Mouse (Mus musculus) midbrain, embryonic 10.5 days (tissue): ENCODE data around the gene Olfr685. TPM values are rescaled to one million over a fixed set of nuclear protein-coding genes. Genes with fewer than 3 reads are reported as not detected.

Source experiments
- DNase-seq: peaks from one replicate; pipeline ENCODE4 v3.0.0-alpha.2; 2017; ENCODE audit warnings: low spot score
- H3K27ac ChIP-seq: fragments of 300-500 bp; sonication (generic); replicated peaks from 2 replicates; pipeline ENCODE4 v1.5.1; 2016; ENCODE audit warnings: mild to moderate bottlenecking
- H3K27me3 ChIP-seq: fragments of 300-500 bp; sonication (generic); 2 replicates; pipeline ENCODE4 v1.6.1; 2016; ENCODE audit warnings: low read depth, mild to moderate bottlenecking; ENCODE audit not compliant: poor library complexity, severe bottlenecking
- H3K36me3 ChIP-seq: fragments of 300-500 bp; sonication (generic); 2 replicates; pipeline ENCODE4 v1.6.1; 2016; ENCODE audit warnings: mild to moderate bottlenecking, moderate library complexity
- H3K4me1 ChIP-seq: fragments of 300-500 bp; sonication (generic); 2 replicates; pipeline ENCODE4 v1.6.1; 2016
- H3K4me3 ChIP-seq: fragments of 300-500 bp; sonication (generic); 2 replicates; pipeline ENCODE4 v1.5.1; 2016; ENCODE audit warnings: mild to moderate bottlenecking, moderate library complexity
- H3K9me3 ChIP-seq: fragments of 300-500 bp; sonication (generic); replicated peaks from 2 replicates; pipeline ENCODE4 v1.6.1; 2016; ENCODE audit warnings: mild to moderate bottlenecking
- WGBS: fragments of 180-500 bp; shearing (Covaris S2); methylation state at CpG from one replicate; pipeline ENCODE4 v1.1.7; 2016; 5-methylcytosine and 5-hydroxymethylcytosine counted together
- polyA plus RNA-seq: library from polyadenylated mRNA; unstranded; fragments of >200 nt; fragmentation: Nextera tagmentation; extraction: Ambion mirVana; gene quantifications from 2 replicates; pipeline ENCODE4 v1.2.1, GENCODE M21; 2016

Olfr685 gene
- polyA plus RNA-seq, result not detected in 2 replicates

DNA sequence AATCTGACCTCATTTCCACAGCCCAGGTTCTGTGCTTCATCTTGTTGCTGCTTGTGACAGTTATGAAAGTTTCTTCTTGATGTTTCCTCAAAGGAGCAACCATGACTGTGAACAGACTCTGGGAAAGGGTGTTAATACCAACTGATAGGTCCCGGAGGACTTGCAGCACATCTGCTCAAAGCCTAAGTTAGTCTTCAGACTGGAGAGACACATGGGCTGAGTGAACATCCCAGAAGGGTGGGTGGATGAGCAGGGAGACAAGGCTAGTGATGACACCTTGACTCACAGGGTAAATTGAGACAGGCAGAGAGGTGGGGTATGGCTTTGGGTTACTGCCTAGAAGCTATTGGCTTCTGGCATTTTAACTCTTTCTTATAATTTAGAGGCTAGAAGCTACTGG is at the start of gene Olfr685:
Olfr685 (minus strand) TSS at position 101 of the 400 bp plus-strand sequence.
- 95% methylated on average over 1 of the region's 1 CpGs for WGBS
- Histone ChIP-seq H3K27me3 (no peaks in the 10 kb centered on the region), H3K36me3 (no peaks in the 10 kb centered on the region), H3K4me1 (no peaks in the 10 kb centered on the region), H3K4me3 (no peak within 1 kb of the TSS), H3K9me3 (no peaks in the 10 kb centered on the region), H3K27ac (no peak within 1 kb of the TSS)
- no peak for DNase-seq

DNA sequence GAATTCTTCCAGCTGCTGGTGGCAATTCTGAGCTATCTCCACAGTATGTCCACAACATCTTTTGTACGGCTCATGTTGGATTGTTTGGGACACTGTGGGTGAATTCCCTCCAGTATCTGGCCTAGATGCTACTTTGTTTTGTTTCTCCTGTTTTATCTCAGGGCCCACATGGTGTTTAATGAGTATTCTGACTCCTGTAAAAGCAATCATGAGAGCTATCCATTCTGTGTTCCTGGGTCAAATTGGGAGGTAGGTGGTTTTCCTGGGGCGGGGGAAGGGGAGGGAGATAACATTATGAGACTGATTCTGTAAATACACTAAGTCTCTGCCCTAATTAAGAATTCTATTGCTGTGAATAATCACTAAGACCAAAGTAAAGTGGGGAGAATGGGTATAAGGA is 43.6 kb upstream of the Olfr685 start:
- Histone ChIP-seq H3K27me3 (no peaks in the 10 kb centered on the region), H3K9me3 (no peaks in the 10 kb centered on the region), H3K27ac (no peak overlapping the region), H3K4me1 (no peaks in the 10 kb centered on the region), H3K4me3 (no peak overlapping the region), H3K36me3 (no peaks in the 10 kb centered on the region)
- 92% methylated on average over 2 of the region's 2 CpGs for WGBS
- no peak for DNase-seq

- Histone ChIP-seq H3K9me3 (no peaks in the 10 kb centered on the region), H3K27ac (no peak overlapping the region), H3K4me1 (no peaks in the 10 kb centered on the region), H3K4me3 (no peak overlapping the region), H3K27me3 (no peaks in the 10 kb centered on the region), H3K36me3 (no peaks in the 10 kb centered on the region)
- DNase-seq, result no peak
- 88% methylated on average over 1 of the region's 1 CpGs for WGBS
Measured at GRCm38 (mm10) chr7:105228138-105228537, 42.3 kb upstream of the Olfr685 start.

DNA sequence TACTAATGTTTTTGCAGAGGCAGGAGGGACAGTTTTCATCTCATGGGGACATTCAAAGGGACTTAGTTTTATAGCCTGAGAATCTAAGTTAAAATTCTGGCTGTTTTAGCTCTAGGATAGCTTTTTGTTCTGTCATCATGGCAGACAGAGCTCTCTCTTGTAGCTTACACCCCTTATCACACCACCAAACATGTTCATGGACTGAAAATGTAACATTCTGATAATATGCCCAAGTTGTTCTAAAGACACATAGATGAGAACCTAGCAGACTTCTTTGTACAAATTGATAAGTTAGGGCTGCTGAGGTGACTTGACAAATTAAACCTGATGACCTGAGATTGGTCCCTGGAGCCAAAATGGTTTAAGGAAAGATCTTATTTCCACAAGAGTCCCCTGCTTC is 40.9 kb upstream of the Olfr685 start:
- DNase-seq, result no peak
- H3K4me1 ChIP-seq, result no peaks in the 10 kb centered on the region
- H3K4me3 ChIP-seq, result no peak overlapping the region
- H3K27ac ChIP-seq, result no peak overlapping the region
- no peaks in the 10 kb centered on the region for H3K9me3 ChIP-seq
- no peaks in the 10 kb centered on the region for H3K36me3 ChIP-seq
- no peaks in the 10 kb centered on the region for H3K27me3 ChIP-seq

DNA sequence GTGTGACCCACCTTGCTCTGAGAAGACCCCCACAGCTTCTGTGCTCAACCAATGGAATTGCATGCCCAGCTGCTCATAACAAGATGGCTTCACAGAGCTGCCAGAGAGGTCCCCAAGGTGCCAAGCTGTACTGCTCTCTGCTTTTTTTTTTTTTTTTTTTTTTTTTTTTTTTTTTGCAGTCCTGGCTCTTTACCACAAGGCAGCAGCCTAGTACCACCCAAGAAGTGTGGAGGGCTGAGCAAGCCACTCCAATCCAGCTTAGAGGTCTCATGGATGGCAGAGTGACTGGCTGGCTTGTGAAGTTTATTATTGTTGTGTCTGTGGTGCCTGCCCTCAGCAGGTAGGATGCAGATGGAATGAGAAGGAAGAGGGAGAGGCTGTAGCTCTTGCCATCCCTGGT is 40.3 kb upstream of the Olfr685 start:
- no peak for DNase-seq
- Histone ChIP-seq H3K27me3 (no peaks in the 10 kb centered on the region), H3K4me1 (no peaks in the 10 kb centered on the region), H3K9me3 (no peaks in the 10 kb centered on the region), H3K4me3 (no peak overlapping the region), H3K27ac (no peak overlapping the region), H3K36me3 (no peaks in the 10 kb centered on the region)

DNA sequence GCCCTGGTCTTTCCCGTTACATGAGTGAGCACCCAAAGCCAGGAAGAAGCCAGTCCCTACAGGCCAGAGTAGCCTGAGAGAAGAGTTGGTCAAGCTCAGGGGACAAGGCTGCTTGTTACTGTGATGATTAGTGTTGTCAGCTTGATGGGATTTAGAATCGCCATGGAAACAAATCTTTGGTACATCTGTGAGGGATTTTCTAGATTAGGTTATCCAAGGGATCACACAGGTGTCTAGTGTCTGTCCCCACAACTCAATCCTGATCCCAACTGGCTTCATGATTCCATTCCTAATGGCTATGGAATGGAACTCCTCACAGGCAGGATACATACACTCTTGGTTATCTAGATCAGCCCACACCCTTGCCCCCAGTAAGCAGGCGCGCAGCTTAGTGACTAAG is 32.5 kb upstream of the Olfr685 start:
- Histone ChIP-seq H3K27me3 (no peaks in the 10 kb centered on the region), H3K4me3 (no peak overlapping the region), H3K27ac (no peak overlapping the region), H3K4me1 (0 out of 2 replicates have a peak, but pooled peaks cover 3% of the 10 kb centered on the region), H3K36me3 (no peaks in the 10 kb centered on the region), H3K9me3 (no peaks in the 10 kb centered on the region)
- no peak for DNase-seq
- 65% methylated on average over 4 of the region's 4 CpGs for WGBS

GRCm38 (mm10) chr7:105214761-105215160 is 28.9 kb upstream of the Olfr685 start:
- H3K27ac ChIP-seq, result no peak overlapping the region
- no peaks in the 10 kb centered on the region for H3K9me3 ChIP-seq
- H3K4me3 ChIP-seq, result no peak overlapping the region
- H3K36me3 ChIP-seq, result no peaks in the 10 kb centered on the region
- WGBS, result 78% methylated on average over 1 of the region's 1 CpGs
- 0 out of 2 replicates have a peak, but pooled peaks cover 3% of the 10 kb centered on the region for H3K4me1 ChIP-seq
- no peak for DNase-seq
- H3K27me3 ChIP-seq, result no peaks in the 10 kb centered on the region

GRCm38 (mm10) chr7:105207385-105207784 is 21.6 kb upstream of the Olfr685 start, which contains the start of gene Olfr686:
Gene Olfr686, minus strand, starts transcription at chr7:105207485.
- DNase-seq, result no peak
- H3K4me3 ChIP-seq, result no peak within 1 kb of the TSS
- H3K36me3 ChIP-seq, result no peaks in the 10 kb centered on the region
- H3K27ac ChIP-seq, result no peak within 1 kb of the TSS
- H3K4me1 ChIP-seq, result no peaks in the 10 kb centered on the region
- no peaks in the 10 kb centered on the region for H3K27me3 ChIP-seq
- no peaks in the 10 kb centered on the region for H3K9me3 ChIP-seq

- H3K4me1 ChIP-seq, result no peaks in the 10 kb centered on the region
- no peaks in the 10 kb centered on the region for H3K36me3 ChIP-seq
- no peaks in the 10 kb centered on the region for H3K9me3 ChIP-seq
- DNase-seq, result no peak
- H3K27ac ChIP-seq, result no peak overlapping the region
- 59% methylated on average over 4 of the region's 4 CpGs for WGBS
- H3K4me3 ChIP-seq, result no peak overlapping the region
- H3K27me3 ChIP-seq, result no peaks in the 10 kb centered on the region
Measured at GRCm38 (mm10) chr7:105170773-105171172, 15.0 kb downstream of the Olfr685 start.

GRCm38 (mm10) chr7:105163553-105163952 is 22.3 kb downstream of the Olfr685 start, which contains the start of gene Olfr684:
Gene Olfr684, minus strand, starts transcription at chr7:105163653.
- no peaks in the 10 kb centered on the region for H3K4me1 ChIP-seq
- DNase-seq, result no peak
- no peaks in the 10 kb centered on the region for H3K27me3 ChIP-seq
- WGBS, result 86% methylated on average over 1 of the region's 1 CpGs
- H3K27ac ChIP-seq, result no peak within 1 kb of the TSS
- H3K36me3 ChIP-seq, result no peaks in the 10 kb centered on the region
- H3K4me3 ChIP-seq, result no peak within 1 kb of the TSS
- no peaks in the 10 kb centered on the region for H3K9me3 ChIP-seq

DNA sequence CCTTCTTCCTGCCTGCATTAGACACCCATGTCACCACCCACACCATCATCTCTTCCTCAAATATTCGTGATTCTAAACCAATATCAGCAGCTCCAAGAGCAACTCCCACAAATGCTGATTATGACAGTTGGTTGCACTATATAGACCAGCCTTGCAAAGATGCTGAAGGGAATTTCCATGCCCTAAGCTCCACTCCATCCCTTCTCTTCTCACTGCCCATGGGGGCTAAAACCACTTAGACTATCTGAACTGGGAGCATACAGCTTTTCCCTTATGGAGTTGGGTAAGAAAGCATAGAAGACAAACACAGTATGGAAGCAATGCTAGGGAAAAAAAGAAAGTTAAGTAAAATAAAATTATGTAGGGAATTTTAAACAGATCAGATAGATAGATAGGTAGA is 38.9 kb downstream of the Olfr685 start, which contains the start of gene Olfr683:
Olfr683 (minus strand) TSS at position 101 of the 400 bp plus-strand sequence.
- DNase-seq, result no peak
- WGBS, result 78% methylated on average over 1 of the region's 1 CpGs
- Histone ChIP-seq H3K4me3 (no peak within 1 kb of the TSS), H3K9me3 (no peaks in the 10 kb centered on the region), H3K27ac (no peak within 1 kb of the TSS), H3K36me3 (no peaks in the 10 kb centered on the region), H3K27me3 (no peaks in the 10 kb centered on the region), H3K4me1 (no peaks in the 10 kb centered on the region)

DNA sequence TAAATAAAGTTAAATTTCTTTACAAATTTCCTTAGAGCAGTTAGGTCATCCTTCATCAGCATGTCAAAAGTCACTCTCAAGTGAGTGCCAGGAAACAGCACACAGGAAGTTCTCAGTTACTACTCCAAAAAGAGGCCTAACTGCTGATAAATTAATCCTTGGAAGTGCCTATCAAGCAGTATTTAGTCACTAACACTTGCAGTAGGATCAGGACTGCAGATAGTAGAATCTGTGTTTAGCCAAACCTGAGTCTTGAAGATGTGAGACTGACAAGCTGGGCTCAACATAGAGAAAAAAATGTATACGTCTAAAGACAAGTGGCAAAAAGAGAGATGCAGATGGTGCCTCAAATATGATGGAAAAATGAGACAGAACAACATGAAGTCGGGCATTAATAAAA is 44.5 kb downstream of the Olfr685 start:
- Histone ChIP-seq H3K36me3 (no peaks in the 10 kb centered on the region), H3K4me3 (no peak overlapping the region), H3K9me3 (no peaks in the 10 kb centered on the region), H3K4me1 (no peaks in the 10 kb centered on the region), H3K27me3 (no peaks in the 10 kb centered on the region), H3K27ac (no peak overlapping the region)
- WGBS, result 79% methylated on average over 2 of the region's 2 CpGs
- no peak for DNase-seq
